Mouse (Mus musculus) forebrain, embryonic 12.5 days (tissue): ENCODE data around the gene Tbx15. TPM values are rescaled to one million over a fixed set of nuclear protein-coding genes. Genes with fewer than 3 reads are reported as not detected.

Experiments
- ATAC-seq: fragments of 200-750 bp; cut with Nextera tagmentation; 2 replicates; pipeline ENCODE4 v1.8.0; 2017; ENCODE audit warnings: moderate TSS enrichment; ENCODE audit not compliant: low FRiP score
- H3K27ac ChIP-seq: fragments of 300-500 bp; sonication (generic); 2 replicates; pipeline ENCODE4 v1.5.1; 2016; ENCODE audit warnings: mild to moderate bottlenecking
- H3K27me3 ChIP-seq: fragments of 300-500 bp; sonication (generic); 2 replicates; pipeline ENCODE4 v1.6.1; 2016; ENCODE audit warnings: mild to moderate bottlenecking
- H3K36me3 ChIP-seq: fragments of 300-500 bp; sonication (generic); replicated peaks from 2 replicates; pipeline ENCODE4 v1.6.1; 2016; ENCODE audit warnings: mild to moderate bottlenecking
- H3K4me1 ChIP-seq: fragments of 300-500 bp; sonication (generic); 2 replicates; pipeline ENCODE4 v1.6.1; 2016
- H3K4me2 ChIP-seq: fragments of 300-500 bp; sonication (generic); 2 replicates; pipeline ENCODE4 v1.6.1; 2016; ENCODE audit warnings: mild to moderate bottlenecking, moderate library complexity
- H3K4me3 ChIP-seq: fragments of 300-500 bp; sonication (generic); replicated peaks from 2 replicates; pipeline ENCODE4 v1.5.1; 2016; ENCODE audit warnings: mild to moderate bottlenecking
- H3K9ac ChIP-seq: fragments of 300-500 bp; sonication (generic); 2 replicates; pipeline ENCODE4 v1.6.1; 2016; ENCODE audit warnings: mild to moderate bottlenecking
- H3K9me3 ChIP-seq: fragments of 300-500 bp; sonication (generic); 2 replicates; pipeline ENCODE4 v1.6.1; 2016
- WGBS: fragments of 180-500 bp; shearing (Covaris S2); methylation state at CpG from one replicate; pipeline ENCODE4 v1.1.7; 2016; 5-methylcytosine and 5-hydroxymethylcytosine counted together
- polyA plus RNA-seq: library from polyadenylated mRNA; unstranded; fragments of >200 nt; fragmentation: Nextera tagmentation; extraction: Ambion mirVana; gene quantifications from 2 replicates; pipeline ENCODE4 v1.2.1, GENCODE M21; 2016

The Tbx15 gene
- 2.4 and 2.6 TPM in 2 replicates for polyA plus RNA-seq

- Histone ChIP-seq H3K4me2 (peak within 1 kb of the TSS; percentile 22), H3K4me3 (peak within 1 kb of the TSS; percentile 20), H3K9me3 (no peaks in the 10 kb centered on the region), H3K27me3 (peaks cover 95% of the 10 kb centered on the region), H3K4me1 (peaks cover 9% of the 10 kb centered on the region; the same call in 1 of the 2 replicates), H3K36me3 (no peaks in the 10 kb centered on the region), H3K9ac (no peak within 1 kb of the TSS), H3K27ac (no peak within 1 kb of the TSS)
- WGBS = under 1% methylated on average over 16 of the region's 20 CpGs
- ATAC-seq = no peak
Measured at GRCm38 (mm10) chr3:99240213-99240720, at the start of gene Tbx15. Gene Tbx15, plus strand, starts transcription at chr3:99240381.

GRCm38 (mm10) chr3:99193576-99193975 is 46.6 kb upstream of the Tbx15 start:
- Histone ChIP-seq H3K36me3 (no peaks in the 10 kb centered on the region), H3K4me3 (no peak overlapping the region)
- 75% methylated on average over 4 of the region's 4 CpGs for WGBS

DNA sequence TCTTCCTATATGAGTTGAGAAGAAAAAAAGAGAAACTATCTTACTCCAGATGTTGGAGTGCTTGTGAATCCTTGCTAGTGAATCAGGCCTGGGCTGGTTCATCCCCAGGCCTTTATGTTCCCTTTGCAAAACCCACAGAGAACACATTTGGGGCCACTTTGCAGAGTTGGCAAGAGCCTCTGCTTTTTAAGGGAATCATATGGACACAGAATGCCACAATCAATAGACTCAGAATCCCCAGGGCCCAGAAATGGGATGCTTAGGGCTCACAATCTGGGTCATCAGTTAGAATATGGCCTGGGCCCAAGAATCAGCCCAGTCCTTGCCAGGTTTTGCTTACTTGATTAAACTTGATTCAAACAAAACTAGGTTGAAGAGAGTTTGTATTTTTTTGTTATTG is 36.9 kb upstream of the Tbx15 start:
- Histone ChIP-seq H3K4me2 (no peak overlapping the region), H3K4me1 (no peaks in the 10 kb centered on the region), H3K9ac (no peak overlapping the region), H3K27me3 (no peaks in the 10 kb centered on the region), H3K36me3 (no peaks in the 10 kb centered on the region), H3K4me3 (no peak overlapping the region), H3K27ac (no peak overlapping the region), H3K9me3 (no peaks in the 10 kb centered on the region)
- no peak for ATAC-seq

More at GRCm38 (mm10) chr3:99193576-99193975, 46.6 kb upstream of the Tbx15 start:
- Histone ChIP-seq H3K4me2 (no peak overlapping the region), H3K9me3 (no peaks in the 10 kb centered on the region), H3K4me1 (no peaks in the 10 kb centered on the region), H3K27me3 (no peaks in the 10 kb centered on the region), H3K27ac (no peak overlapping the region), H3K9ac (no peak overlapping the region)
- ATAC-seq = no peak

GRCm38 (mm10) chr3:99208416-99208815 is 31.8 kb upstream of the Tbx15 start:
- WGBS = 74% methylated on average over 1 of the region's 1 CpGs
- Histone ChIP-seq H3K4me3 (no peak overlapping the region), H3K9me3 (no peaks in the 10 kb centered on the region), H3K36me3 (no peaks in the 10 kb centered on the region), H3K4me1 (peaks cover 14% of the 10 kb centered on the region; the same call in 1 of the 2 replicates), H3K9ac (no peak overlapping the region), H3K27ac (no peak overlapping the region), H3K27me3 (no peaks in the 10 kb centered on the region), H3K4me2 (no peak overlapping the region)
- ATAC-seq = no peak

DNA sequence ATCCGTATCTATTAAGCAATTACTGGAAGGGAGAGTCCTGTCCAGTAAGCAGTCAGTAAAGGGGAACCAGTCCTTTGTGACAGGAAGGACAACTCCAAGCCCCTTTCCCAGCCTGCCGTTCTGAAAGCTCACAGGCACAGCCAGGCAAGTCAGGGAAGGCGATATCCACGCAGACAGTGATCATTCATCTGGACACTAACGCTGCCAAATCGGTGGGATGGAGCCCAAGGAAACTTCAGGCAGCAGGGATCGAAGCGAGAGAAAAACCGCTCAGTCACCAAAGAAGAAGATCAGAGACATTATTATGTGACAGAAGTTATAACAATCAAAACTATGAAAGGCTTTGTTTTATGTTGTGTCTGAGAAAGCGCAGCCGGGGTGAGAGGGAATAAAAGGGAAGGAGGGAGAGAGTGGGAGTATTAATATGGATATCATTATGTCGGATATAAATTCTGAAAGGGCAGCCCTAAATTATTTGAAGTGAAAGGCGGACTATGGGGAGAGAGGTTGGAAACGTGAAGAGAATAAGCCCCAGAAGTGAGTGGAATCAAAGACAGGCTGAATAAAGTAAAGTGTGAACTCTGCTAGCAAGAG is 29.0 kb upstream of the Tbx15 start:
- Histone ChIP-seq H3K4me1 (peaks cover 14% of the 10 kb centered on the region; the same call in 1 of the 2 replicates), H3K4me2 (no peak overlapping the region), H3K9ac (no peak overlapping the region), H3K36me3 (no peaks in the 10 kb centered on the region), H3K9me3 (no peaks in the 10 kb centered on the region), H3K27me3 (no peaks in the 10 kb centered on the region), H3K27ac (no peak overlapping the region), H3K4me3 (no peak overlapping the region)
- 39% methylated on average over 14 of the region's 14 CpGs for WGBS
- ATAC-seq = no peak

DNA sequence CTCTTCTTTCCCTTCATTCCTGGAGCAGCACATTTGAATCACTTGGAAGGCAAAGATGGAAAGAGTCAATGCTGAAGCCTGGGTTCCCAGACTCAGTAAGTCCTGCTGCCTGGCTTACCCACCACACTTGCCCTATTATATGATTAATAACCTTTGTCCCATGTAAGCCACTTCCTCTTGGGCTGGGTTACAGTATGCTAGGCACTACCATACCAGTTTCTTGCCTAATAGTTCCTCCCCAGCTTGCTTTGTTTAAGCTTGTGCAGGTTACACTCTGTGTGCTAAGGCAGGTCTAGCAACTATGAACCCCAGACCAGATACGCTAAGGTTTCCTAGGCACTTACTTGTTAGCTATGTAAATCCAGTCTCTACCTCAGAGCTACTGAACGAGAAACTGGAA is 12.4 kb upstream of the Tbx15 start:
- Histone ChIP-seq H3K4me1 (no peaks in the 10 kb centered on the region), H3K9me3 (no peaks in the 10 kb centered on the region), H3K27me3 (peaks cover 11% of the 10 kb centered on the region), H3K4me2 (no peak overlapping the region), H3K36me3 (no peaks in the 10 kb centered on the region), H3K4me3 (no peak overlapping the region), H3K27ac (no peak overlapping the region), H3K9ac (no peak overlapping the region)
- 85% methylated on average over 2 of the region's 2 CpGs for WGBS
- no peak for ATAC-seq

DNA sequence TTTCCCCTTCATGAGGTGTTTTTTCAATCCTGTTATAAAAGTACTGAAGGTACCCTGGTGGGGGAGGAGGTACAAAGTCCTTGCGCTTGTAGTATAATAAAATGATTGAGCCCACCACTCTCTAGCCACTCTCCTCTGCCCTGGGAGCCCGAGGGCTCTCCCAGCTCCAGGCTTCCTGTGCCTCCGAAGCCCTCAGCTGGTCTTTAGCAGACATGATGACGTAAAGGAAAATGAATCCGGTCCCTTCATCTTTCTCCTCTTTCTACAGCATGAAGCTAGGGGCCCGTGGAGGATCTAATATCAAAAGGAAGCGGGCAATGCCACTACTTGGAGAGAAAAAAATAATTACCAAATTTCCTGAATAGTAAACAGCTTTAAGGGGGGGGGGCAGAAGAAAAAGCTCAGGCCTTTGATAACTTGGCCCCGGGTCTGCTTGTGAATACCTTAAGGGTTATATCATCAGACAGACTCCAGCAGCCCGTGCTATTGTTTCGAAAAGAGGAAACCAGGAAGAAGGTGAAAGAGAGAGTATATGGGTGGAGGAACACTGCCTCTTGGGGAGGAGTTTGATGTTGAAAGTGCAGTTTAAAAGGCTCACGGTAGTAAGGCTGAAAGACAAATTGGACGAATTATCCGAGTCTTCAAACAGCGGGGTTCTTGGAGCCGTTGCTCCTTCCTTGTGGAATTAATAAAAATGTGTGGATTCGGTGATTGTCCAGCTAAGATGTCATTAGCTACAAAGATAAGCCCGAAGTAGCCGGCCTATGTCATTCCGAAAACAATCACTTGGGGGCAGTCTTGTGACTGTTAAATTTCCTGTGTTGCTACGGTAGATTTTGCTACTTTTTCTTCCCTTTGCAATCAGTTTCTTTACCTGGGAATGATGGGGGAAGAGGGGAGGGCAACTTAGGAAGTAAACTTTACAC is 6.5 kb upstream of the Tbx15 start:
- Histone ChIP-seq H3K36me3 (no peaks in the 10 kb centered on the region), H3K27ac (no peak overlapping the region), H3K4me1 (peaks cover 9% of the 10 kb centered on the region), H3K4me2 (peak overlapping the region; percentile 30), H3K9me3 (no peaks in the 10 kb centered on the region), H3K27me3 (peaks cover 67% of the 10 kb centered on the region), H3K4me3 (0 out of 2 replicates have a peak overlapping the region, but pooled peaks have one; percentile 5), H3K9ac (no peak overlapping the region)
- ATAC-seq = peak; percentile 31; the same call in 1 of the 2 replicates
- WGBS = 8% methylated on average over 20 of the region's 20 CpGs

DNA sequence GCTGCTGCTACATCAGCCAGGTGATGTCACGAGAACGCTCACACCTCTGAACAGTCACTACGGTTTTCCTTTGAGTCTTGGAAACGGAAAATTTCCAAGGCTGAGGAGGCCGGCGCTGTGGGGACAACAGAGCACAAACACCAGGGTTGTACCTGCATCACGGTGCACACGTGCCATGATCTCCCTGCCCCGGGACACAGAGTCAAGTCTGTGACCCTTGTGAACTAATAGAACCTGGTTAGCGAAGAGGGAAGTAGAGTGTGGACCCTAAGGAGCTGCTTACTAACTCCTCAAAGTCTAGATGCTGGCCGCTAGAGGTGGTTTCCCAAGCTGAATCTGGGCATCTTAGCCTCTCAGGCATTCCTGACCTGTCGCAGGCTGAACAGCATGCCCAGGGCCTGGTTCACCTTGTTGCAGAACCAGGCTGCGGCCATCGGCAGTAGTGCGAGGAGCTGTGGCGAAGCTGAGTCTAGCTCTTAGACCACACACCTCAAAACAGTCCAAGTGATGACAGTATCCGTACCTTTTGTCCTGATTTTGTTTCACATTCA is 5.8 kb upstream of the Tbx15 start:
- peaks cover 73% of the 10 kb centered on the region for H3K27me3 ChIP-seq
- H3K9me3 ChIP-seq = no peaks in the 10 kb centered on the region
- no peak overlapping the region for H3K9ac ChIP-seq
- H3K27ac ChIP-seq = no peak overlapping the region
- peaks cover 9% of the 10 kb centered on the region for H3K4me1 ChIP-seq
- peak overlapping the region; percentile 30 for H3K4me2 ChIP-seq
- H3K4me3 ChIP-seq = 0 out of 2 replicates have a peak overlapping the region, but pooled peaks have one; percentile 5
- 1% methylated on average over 17 of the region's 17 CpGs for WGBS
- no peaks in the 10 kb centered on the region for H3K36me3 ChIP-seq
- peak; percentile 62; the same call in 1 of the 2 replicates for ATAC-seq

- Histone ChIP-seq H3K27ac (no peak overlapping the region), H3K36me3 (no peaks in the 10 kb centered on the region), H3K9ac (no peak overlapping the region), H3K9me3 (no peaks in the 10 kb centered on the region), H3K27me3 (peaks cover 82% of the 10 kb centered on the region), H3K4me1 (peaks cover 9% of the 10 kb centered on the region), H3K4me2 (no peak overlapping the region), H3K4me3 (no peak overlapping the region)
- 2% methylated on average over 23 of the region's 23 CpGs for WGBS
- ATAC-seq = no peak
Measured at GRCm38 (mm10) chr3:99235116-99235803, 4.9 kb upstream of the Tbx15 start.

GRCm38 (mm10) chr3:99235804-99236755 is 4.1 kb upstream of the Tbx15 start:
- Histone ChIP-seq H3K27ac (no peak overlapping the region), H3K4me3 (no peak overlapping the region), H3K4me2 (no peak overlapping the region), H3K27me3 (peaks cover 90% of the 10 kb centered on the region), H3K36me3 (no peaks in the 10 kb centered on the region), H3K9me3 (no peaks in the 10 kb centered on the region), H3K9ac (no peak overlapping the region), H3K4me1 (peaks cover 13% of the 10 kb centered on the region)
- WGBS = 2% methylated on average over 18 of the region's 18 CpGs
- no peak for ATAC-seq

GRCm38 (mm10) chr3:99238691-99239090 is 1.5 kb upstream of the Tbx15 start:
- no peak overlapping the region for H3K27ac ChIP-seq
- H3K9me3 ChIP-seq = no peaks in the 10 kb centered on the region
- no peaks in the 10 kb centered on the region for H3K36me3 ChIP-seq
- no peak overlapping the region for H3K4me2 ChIP-seq
- ATAC-seq = no peak
- 0% methylated on average over 1 of the region's 1 CpGs for WGBS
- H3K9ac ChIP-seq = no peak overlapping the region
- peaks cover 14% of the 10 kb centered on the region for H3K4me1 ChIP-seq
- H3K4me3 ChIP-seq = no peak overlapping the region
- H3K27me3 ChIP-seq = peaks cover 95% of the 10 kb centered on the region
